Mouse (Mus musculus) monocyte, adult 2 months (primary cell): ENCODE results near the gene Gm20837.
"Not testable (repeated sequence)": the region's sequence is repeated elsewhere in the genome, so short reads cannot be mapped to it uniquely, and the experiment has no call there.

Experiments used
- DNase-seq, 2 experiments: peaks; one replicate each; pipeline ENCODE4 v3.0.0; 2022; ENCODE audit warnings: low spot score in 2 of 2, low read depth in 1 of 2

Gm20837 gene

DNA sequence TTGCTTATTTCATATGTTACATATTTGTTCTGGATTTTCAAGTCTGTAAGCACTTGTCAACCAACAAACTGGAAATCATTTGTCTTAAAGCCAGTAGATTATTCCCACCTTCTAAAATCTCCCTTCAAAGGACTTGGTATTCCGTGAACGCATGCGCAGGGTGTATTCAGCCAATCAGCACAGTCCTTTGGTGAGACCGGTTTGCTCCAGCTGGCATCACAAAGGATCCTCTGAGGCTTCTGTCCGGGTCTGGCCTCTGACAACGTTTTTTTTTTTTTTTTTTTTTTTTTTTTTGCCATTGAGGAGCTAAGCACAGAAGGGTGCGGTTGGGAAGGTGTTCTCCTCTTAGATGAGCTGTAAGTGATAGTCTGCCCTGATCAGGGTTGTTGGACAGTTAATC lies at the start of gene Gm20837:
Gm20837 (plus strand) TSS at position 301 of the 400 bp plus-strand sequence.
- not testable (repeated sequence) for DNase-seq
